Mouse (Mus musculus) 416B (cell line): ENCODE data around the gene Sirpa.

ENCODE experiments used
- DNase-seq: peaks from one replicate; pipeline ENCODE4 v3.0.0; 2011; ENCODE audit warnings: low read depth

The Sirpa gene

DNA sequence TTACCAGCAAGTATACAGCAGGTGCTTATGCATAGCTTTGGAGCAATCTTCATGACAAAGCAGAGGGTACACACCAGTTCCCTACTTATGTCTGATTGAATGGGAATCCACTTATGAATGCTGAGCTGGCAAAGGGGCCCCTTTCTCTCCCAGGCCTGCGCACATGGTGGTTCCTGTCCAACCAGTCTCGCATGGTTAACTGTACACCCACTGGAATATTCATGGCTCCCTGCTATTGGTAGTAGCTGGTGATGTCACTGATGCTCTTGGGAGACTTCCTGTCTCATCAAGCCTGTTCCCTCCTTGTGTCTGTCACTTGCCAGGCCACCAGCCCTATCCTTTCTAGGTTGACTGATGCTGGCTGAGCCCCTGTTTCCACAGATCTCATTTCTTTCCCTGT, 14.3 kb downstream of the Sirpa start:
- no peak for DNase-seq

DNA sequence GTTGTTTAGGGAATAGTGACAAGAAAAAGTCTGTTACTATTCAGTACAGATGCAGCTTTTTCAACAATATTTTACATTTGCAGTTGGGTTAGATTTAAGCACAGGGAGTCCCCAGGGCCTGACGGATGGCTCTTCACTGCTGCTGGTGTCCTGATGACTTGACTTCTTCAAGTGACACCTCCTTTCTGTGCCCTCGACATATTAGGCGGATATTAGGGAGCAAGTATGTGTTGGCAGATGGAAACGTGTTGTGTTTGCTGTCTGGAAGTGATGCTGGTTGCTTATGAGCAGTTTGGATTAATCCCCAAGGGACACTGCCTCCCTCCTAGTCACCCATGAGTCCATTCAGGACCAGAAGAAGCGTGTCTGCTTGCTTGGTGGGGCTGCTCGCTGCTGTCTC, 21.3 kb downstream of the Sirpa start:
- no peak for DNase-seq

DNA sequence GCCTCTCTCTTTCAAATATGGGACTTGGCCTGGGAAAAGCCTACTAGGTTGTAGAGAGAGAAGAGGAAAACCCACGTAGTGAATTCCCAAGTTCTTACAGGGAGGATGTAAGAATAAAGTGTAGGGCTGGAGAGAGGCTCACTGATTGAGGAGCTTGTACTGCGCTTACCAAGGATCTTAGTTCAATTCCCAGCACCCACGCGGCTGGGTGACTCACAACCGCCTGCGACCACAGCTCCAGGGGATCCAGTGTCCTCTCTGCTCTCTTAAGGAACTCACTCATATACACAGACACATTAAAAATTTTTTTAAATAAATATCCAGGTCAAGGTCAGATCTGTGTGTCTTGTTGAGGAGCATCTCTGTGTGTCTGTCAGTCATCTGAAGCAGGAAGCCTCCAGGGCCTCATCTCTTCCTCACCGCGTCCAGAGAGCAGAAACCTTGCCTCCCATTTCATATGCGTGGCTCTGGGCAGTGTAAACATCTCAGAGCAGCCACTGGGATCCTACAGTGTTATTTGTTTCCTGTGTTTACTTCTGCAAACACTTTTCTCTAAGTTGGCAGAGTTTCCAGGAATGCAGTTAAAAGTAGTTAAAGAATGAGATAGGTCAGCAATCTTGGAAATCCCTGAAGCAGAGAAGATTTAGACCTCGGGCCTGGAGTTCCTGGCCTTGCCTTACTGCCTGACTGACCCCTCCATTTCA, 22.0 kb downstream of the Sirpa start:
- DNase-seq, result no peak

DNA sequence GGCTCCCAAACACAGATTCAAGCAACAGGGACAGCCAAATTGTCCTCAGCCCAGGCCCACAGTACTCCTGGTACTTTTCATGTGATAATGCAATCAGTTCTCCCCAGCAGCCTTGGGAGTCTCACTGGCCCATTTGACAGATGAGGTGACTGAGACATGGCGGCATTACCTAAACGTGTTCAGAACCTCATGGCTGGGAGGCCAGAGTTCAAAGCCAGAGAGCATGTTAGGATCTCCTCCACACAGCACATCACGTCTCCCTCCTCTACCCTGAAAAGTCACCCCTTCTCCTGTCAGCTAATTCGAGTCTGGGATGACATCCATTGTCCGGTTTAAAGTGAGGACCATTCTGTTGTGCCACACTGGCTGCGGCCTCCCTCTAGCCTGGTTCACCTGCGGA, 27.5 kb downstream of the Sirpa start:
- DNase-seq, result no peak

DNA sequence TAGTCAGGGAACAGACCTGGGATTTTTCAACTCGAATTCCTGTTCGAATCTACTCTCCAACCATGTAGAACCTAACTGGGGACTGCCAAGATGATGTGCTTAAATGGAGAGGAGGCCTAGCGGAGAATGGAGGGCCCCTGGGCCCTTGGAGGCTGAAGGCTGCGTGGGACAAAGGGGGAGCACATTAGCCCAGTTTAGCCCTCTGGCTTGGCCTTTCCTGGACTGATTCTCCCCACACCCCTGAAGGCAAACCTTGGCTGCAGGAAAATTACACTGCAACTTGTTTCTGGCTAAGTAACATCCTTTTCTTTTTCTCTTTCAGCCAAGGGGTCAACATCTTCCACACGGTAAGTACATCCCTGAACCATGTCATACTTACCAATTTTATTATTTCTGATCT, 28.2 kb downstream of the Sirpa start:
- DNase-seq, result no peak

DNA sequence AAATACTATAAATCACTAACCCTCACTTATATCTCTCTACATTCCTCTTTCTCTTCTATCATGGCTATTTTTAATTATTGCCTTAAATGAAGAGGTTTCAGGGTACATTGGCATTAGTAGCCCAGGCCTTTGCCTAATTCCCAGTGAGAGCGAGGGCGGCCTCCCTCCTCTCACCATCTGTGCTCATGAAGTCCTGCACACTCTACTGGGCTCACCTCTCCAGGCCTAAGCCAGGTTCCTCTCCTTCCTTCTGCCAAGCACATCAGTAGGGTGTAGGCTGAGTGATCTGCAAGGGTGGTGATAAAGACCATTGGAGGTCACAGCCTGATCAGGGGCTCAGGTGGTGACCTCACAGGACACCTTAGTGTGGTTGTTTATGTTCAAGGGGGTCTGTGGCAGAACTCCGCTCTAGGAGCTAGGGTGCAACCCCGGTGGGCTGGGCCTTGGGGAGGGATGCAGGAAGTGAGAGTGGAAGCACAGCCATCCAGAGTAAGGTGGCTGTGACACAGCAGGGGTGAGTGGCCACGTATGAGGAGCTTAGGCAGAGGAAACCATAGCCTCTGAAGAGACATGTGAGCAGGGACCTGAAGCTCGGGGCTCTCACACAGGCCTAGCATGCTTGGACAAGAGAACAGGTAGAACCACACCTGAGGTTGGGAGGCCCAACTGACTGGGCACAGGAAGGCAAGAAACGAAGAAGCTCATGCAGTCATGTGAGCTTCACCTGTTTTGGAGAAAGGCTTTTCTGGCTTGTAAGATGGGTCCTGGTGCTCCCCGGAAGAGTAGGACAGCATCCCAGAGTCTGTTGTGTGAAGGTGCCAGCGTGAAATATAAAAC, 29.2 kb downstream of the Sirpa start:
- no peak for DNase-seq

DNA sequence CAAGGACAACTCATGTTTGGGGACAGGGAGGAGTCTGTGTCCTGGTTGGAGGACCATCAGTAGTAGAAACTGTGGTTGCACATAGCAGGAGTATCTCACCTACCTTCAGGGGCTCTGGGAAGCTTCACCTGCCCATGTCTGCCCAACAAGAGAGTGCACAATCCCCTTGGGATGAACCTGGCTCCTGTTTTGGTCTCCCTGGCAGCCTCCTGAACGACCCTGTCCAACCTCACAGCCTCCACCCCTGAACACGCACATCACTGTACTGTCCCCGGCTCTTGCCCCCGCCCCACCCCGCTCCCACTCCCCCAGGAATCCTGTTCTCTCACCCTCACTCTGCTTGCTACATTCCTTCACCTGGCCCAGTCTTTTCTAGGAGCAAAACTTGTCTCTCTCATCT, 30.3 kb downstream of the Sirpa start:
- no peak for DNase-seq

DNA sequence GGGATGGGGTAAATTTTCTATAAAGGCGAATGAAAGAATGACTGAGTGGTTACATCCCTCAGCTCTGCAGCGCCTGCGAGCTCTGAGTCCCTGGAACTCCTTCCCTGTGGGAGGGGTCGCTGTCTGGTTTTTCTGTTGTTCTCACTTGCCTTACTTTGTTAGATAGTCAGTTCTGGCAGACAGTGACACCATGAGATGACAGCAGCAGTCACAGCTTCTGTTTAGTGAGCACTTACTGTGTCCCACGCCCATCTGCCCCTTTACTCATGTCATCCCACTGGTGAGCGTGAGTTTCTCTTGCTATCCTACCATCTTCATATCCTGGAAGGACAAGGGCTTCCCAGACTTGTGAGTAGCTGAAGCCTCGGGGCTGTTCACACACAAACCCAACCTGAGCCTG, 31.1 kb downstream of the Sirpa start:
- no peak for DNase-seq

DNA sequence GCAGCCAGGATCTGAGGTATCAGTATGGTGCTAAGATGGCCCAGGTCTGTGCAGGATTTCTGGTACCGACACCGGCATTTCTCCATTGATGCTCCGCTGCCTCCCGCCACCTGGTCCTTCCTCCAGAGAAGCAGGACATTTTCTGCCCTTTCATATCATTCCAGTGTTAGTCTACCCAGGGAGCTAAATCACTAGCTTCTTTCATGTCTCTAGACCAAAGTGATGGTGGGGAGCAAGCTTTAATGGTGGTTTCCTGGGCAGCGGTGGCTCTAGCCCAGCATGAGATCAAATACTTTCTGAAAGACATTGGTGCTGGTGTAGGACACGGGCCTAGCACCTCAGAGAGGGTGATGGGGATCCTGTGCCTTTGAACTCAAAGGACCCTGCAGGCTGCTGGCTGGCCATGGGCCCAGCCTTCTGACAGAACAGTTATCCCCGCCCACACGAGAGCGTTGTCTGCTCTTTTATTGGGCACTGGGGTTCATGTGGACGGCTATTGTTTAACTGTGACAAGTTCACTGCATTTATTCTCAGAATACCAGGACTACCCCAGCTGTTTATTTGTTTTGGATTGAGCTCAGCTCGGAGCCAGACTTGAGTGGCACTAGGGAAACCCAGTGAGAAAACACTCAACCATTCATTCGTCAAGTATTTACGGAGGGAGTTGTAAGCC, 31.7 kb downstream of the Sirpa start:
- no peak for DNase-seq

DNA sequence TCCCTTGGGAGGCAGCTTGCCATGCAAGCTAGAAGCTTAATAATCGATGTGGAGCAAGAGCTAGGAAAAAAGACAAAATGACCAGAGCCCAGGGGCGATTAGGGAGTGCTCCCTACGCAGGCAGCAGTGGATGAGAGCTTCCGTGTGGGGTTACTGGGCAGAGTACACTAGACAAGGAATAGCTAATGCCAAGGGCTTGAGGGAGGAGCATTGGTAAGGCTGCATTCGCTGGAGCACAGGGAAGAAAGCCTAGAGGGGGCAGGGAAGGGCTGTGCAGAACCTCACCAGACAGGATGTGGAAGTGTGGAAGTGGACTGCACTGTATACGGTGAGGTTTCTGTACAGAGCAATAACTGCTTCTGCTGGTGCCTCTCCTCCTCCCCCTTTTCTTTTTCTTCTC, 32.3 kb downstream of the Sirpa start:
- no peak for DNase-seq

DNA sequence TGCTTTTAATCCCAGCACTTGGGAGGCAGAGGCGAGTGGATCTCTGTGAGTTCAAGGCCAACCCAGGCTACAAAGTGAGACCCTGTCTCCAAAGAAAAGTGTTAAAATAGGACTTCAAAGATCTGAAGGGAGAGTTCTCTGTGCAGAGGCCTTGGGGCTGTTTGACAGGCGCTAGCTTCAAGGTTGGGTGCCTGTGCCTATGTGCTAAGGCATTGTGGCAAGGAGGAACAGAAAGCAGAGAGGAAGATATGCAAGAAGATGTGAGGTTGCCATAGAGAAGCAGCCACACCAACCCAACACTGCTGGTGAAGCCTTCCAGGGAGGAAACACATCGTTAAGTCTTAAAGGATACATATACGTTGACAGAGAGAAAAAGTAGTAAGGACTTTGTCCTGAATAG, 33.2 kb downstream of the Sirpa start:
- DNase-seq, result no peak

DNA sequence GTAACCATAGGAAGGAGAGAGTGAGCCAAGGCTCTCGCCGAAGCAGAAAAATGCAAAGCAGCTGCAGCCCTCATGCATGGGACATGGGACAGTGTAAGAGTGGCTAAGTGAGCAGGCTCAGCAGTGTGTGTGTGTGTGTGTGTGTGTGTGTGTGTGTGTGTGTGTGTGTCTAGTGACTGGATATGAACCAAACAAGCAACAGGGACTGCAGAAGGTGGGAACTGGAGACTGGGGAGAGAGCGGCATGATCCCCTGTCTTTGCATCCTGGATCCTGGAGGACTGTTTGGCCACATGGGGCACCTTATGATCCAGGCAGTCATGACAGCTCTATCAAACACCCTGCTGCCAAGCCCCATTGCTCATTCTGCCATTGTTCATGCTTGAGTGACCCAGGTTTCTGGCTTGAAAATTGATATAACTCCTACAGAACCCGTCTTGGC, 34.0 kb downstream of the Sirpa start:
- no peak for DNase-seq

DNA sequence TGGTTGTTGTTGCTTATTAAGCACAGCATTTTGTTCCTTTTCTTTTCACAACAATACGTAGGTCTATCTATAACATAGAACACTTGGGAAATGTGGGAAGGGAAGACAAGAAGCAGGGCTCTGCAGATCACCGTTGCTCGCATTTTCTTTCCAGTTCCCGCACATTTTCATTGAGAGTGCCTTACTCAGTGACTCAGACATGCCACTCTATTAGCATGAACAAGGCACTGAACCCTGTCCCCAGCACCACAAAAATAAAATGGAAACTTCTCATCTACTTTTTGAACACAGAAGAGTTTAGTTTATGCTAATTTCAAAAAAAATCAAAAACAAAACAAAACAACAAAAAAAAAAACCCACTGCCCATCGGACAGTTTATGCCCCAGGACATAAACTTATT, 34.5 kb downstream of the Sirpa start:
- DNase-seq, result no peak

DNA sequence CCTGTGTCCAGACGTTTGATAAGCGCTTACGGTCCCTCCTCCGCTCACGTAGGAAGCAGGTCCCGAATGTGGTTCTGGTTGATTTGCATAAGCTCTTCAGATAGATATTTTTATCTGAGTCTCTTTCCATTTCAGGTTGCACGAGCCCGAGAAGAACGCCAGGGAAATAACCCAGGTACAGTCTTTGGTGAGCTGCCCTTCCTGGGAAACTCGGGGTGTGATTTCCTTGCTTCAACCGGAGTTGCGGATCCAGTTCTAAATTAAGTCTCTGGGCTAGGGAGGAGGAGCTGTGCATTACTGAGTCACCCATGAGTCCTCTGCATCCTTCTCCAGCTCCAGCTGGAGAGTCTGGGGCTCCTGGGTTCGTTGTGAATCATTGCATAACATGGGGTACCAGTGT, 35.2 kb downstream of the Sirpa start:
- DNase-seq, result no peak

DNA sequence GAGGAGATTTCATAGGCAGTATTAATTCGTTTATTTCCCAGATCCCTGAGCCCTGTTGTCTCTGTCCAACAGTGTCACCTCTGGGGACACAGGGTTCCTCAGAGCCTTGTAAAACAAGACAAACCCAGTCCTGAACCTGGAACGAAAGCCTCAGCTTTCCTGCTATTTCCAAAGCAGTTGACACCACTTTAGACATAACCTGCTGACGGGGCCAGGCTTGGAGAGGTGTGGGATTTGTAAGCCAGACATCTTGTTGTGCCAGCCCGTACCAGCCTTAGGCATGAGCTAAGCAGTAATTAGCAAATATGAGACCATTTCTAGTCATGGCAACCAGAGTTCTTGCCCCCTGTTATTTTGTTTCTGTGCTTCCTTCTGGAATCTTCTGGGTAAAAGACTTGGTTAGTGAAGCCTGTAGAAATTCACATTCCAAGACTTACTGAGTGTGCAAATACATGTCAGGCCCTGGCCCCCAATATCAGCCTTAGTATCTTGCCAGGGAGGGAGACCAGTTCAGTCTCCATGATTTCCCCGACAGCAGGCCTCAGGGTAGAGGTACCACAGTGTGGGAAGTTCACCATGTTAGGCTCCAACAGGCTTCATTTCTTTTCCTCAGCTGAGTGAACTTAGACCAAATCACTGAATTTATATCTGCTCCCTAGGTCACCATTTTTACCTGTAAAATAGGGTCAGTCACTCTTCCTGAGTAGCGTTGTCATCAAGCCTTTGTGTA, 36.0 kb downstream of the Sirpa start:
- DNase-seq, result no peak

DNA sequence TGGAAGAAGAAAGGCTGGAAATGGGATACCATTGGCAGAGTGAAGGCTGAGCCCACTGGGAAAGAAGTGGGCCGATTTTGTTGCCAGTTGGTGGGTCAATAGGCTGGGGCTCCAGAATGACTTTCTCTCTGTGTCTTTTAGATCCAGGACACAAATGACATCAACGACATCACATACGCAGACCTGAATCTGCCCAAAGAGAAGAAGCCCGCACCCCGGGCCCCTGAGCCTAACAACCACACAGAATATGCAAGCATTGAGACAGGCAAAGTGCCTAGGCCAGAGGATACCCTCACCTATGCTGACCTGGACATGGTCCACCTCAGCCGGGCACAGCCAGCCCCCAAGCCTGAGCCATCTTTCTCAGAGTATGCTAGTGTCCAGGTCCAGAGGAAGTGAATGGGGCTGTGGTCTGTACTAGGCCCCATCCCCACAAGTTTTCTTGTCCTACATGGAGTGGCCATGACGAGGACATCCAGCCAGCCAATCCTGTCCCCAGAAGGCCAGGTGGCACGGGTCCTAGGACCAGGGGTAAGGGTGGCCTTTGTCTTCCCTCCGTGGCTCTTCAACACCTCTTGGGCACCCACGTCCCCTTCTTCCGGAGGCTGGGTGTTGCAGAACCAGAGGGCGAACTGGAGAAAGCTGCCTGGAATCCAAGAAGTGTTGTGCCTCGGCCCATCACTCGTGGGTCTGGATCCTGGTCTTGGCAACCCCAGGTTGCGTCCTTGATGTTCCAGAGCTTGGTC, 37.3 kb downstream of the Sirpa start:
- no peak for DNase-seq

DNA sequence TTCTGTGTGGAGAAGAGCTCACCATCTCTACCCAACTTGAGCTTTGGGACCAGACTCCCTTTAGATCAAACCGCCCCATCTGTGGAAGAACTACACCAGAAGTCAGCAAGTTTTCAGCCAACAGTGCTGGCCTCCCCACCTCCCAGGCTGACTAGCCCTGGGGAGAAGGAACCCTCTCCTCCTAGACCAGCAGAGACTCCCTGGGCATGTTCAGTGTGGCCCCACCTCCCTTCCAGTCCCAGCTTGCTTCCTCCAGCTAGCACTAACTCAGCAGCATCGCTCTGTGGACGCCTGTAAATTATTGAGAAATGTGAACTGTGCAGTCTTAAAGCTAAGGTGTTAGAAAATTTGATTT, 37.9 kb downstream of the Sirpa start:
- DNase-seq, result no peak

DNA sequence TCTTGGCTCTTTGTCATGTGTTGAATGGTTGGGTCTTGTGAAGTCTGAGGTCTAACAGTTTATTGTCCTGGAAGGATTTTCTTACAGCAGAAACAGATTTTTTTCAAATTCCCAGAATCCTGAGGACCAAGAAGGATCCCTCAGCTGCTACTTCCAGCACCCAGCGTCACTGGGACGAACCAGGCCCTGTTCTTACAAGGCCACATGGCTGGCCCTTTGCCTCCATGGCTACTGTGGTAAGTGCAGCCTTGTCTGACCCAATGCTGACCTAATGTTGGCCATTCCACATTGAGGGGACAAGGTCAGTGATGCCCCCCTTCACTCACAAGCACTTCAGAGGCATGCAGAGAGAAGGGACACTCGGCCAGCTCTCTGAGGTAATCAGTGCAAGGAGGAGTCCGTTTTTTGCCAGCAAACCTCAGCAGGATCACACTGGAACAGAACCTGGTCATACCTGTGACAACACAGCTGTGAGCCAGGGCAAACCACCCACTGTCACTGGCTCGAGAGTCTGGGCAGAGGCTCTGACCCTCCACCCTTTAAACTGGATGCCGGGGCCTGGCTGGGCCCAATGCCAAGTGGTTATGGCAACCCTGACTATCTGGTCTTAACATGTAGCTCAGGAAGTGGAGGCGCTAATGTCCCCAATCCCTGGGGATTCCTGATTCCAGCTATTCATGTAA, 38.5 kb downstream of the Sirpa start:
- no peak for DNase-seq

DNA sequence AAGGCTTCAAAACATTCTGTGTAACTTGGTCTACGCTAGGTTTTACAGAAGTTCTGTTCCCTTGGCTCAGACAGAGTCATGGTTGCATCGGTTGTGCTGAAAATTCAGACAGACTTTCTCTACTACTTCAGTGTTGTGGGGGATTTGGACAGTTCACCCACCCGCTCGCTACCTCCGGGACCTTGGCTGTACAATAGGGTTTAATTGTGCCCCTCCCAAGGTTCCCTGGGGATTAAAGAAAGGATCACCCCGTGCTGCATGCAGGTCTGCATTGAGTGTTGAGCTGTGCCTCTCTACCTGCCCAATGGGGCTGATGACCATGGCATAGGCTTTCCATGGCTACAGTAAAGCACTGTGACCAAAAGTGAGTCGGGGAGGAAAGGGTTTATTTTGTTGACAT, 39.7 kb downstream of the Sirpa start:
- no peak for DNase-seq

DNA sequence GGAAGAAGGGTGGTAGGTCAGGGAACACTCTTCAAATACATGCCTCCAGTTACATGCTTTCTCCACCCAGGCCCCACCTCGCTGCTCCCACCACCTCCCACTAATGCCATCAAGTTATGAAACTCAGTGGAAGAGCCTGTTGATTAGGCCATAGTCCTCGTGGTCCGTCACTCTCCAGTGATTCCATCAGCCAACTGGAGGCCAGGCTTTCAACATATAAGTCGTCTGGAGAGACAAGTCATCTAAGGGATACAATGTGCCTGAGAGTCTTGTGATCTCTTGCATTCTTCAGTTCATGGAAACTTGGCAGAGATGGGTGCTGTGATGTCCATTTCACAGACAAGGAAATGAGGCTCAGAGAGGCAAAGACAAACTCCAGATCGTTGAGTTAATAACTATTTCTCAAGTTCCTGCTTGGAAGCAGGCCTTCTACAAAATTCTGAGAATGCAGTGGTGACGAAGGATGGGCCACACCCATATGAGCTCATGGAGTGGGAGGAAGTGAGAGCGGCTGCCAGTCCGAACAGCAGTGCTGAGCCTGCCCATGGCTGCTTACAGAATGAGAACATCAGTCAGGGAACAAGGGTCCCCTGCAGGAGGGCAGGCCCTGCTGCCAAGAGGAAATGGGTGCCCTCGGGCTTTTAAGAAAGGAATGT, 40.6 kb downstream of the Sirpa start:
- peak; percentile 21 for DNase-seq

DNA sequence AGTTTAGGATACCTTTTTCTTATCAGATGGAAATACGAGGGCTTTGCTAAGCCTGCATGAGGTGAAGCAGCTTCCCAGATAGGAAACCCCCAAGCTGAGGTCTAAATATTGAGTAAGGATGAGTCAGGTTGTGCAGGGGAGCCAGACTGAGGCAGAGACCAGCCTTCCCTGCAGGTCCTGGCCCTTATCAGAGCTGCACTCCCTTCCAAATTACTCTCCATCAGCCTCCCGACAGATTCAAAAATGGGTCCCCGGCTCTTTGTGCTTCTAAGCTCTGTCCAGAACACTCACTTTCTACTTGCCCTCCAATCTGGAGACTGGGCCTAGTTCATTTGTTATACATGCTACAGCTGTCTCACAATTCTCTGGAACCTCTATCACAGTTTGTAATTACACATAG, 41.3 kb downstream of the Sirpa start:
- no peak for DNase-seq
